In genomic region chr7:135735691-135736580, GRCm38 (mm10) we compare ENCODE assay signal across 8 mouse cellular contexts. TPM values are rescaled to one million over a fixed set of nuclear protein-coding genes. Genes with fewer than 3 reads are reported as not detected.
A peak's percentile ranks its signal among the peaks of the same experiment; 100 is the strongest.
DNase-seq lines count a peak whose midpoint lies in the region; ATAC-seq and TF ChIP-seq lines count a peak whose summit lies in the region.

No protein-coding gene starts in this region.

- ATAC-seq in heart, embryonic 13.5 days (ENCODE audit: extremely low read depth, insufficient number of reproducible peaks, low FRiP score, low TSS enrichment), result peak; percentile 85
- ATAC-seq in liver, embryonic 12.5 days, result peak; percentile 94
- peak; percentile 95 for ATAC-seq in stomach, embryonic 14.5 days (ENCODE audit: insufficient number of reproducible peaks, insufficient read depth, low FRiP score, low read depth)

- H3K4me3 ChIP-seq in C2C12 (ENCODE audit: insufficient read depth, poor library complexity, severe bottlenecking), result no peak overlapping the region
- peak overlapping the region; percentile 32 for H3K4me3 ChIP-seq in heart, embryonic 13.5 days
- peak overlapping the region; percentile 35 for H3K4me3 ChIP-seq in liver, embryonic 12.5 days
- peak overlapping the region; percentile 12; the same call in 1 of the 2 replicates for H3K4me3 ChIP-seq in stomach, embryonic 14.5 days (ENCODE audit: low read depth, low read length)

- peak; percentile 69 for DNase-seq in brain, embryonic 18.5 days (ENCODE audit: low read depth, low spot score)
- peak; percentile 89 for DNase-seq in fat pad, adult 2 months (ENCODE audit: extremely low read depth, low read depth, low spot score)
- DNase-seq in kidney, postnatal 10 days, result peak; percentile 89
- peak; percentile 80 to 92 for DNase-seq in natural killer cell, adult 2 months (ENCODE audit: low spot score in 2 of 2)

- no peaks in the 10 kb centered on the region for H3K27me3 ChIP-seq in C2C12 (ENCODE audit: control insufficient read depth, insufficient read depth, insufficient read length)
- H3K27me3 ChIP-seq in heart, embryonic 13.5 days (replicated peaks), result peaks cover 11% of the 10 kb centered on the region; the same call in 1 of the 2 replicates
- H3K27me3 ChIP-seq in liver, embryonic 12.5 days (replicated peaks), result peaks cover 10% of the 10 kb centered on the region; the same call in 1 of the 2 replicates
- no peaks in the 10 kb centered on the region for H3K27me3 ChIP-seq in stomach, embryonic 14.5 days (ENCODE audit: control insufficient read depth, insufficient read depth, low read length)

- no peaks in the 10 kb centered on the region for H3K9me3 ChIP-seq in heart, embryonic 13.5 days
- H3K9me3 ChIP-seq in liver, embryonic 12.5 days (replicated peaks), result no peaks in the 10 kb centered on the region
- H3K9me3 ChIP-seq in stomach, embryonic 14.5 days (ENCODE audit: control insufficient read depth, low read depth, low read length), result no peaks in the 10 kb centered on the region

- 25% methylated on average over 31 of the region's 31 CpGs for WGBS in heart, embryonic 13.5 days
- 17% methylated on average over 31 of the region's 31 CpGs for WGBS in liver, embryonic 12.5 days (ENCODE audit: insufficient replicate concordance)
- 19% methylated on average over 31 of the region's 31 CpGs for WGBS in stomach, embryonic 14.5 days

- no peaks in the 10 kb centered on the region for H3K36me3 ChIP-seq in C2C12 (ENCODE audit: control insufficient read depth, insufficient read depth)
- no peaks in the 10 kb centered on the region for H3K36me3 ChIP-seq in heart, embryonic 13.5 days
- no peaks in the 10 kb centered on the region for H3K36me3 ChIP-seq in liver, embryonic 12.5 days
- H3K36me3 ChIP-seq in stomach, embryonic 14.5 days (ENCODE audit: control insufficient read depth, insufficient read depth, low read length), result no peaks in the 10 kb centered on the region

- no peak overlapping the region for H3ac ChIP-seq in C2C12 (ENCODE audit: control insufficient read depth, insufficient read length, low read depth)

- TF ChIP-seq CTCF in C2C12 (IDR thresholded peaks at IDR 0.05; ENCODE audit: control insufficient read depth, insufficient read depth, insufficient read length), result peak; percentile 86

- H3K4me2 ChIP-seq in heart, embryonic 13.5 days, result peak overlapping the region; percentile 62
- peak overlapping the region; percentile 61 for H3K4me2 ChIP-seq in liver, embryonic 12.5 days
- H3K4me2 ChIP-seq in stomach, embryonic 14.5 days (replicated peaks; ENCODE audit: low read depth, low read length), result peak overlapping the region; percentile 31

- peaks cover 12% of the 10 kb centered on the region for H3K4me1 ChIP-seq in heart, embryonic 13.5 days
- H3K4me1 ChIP-seq in liver, embryonic 12.5 days, result peaks cover 15% of the 10 kb centered on the region
- no peaks in the 10 kb centered on the region for H3K4me1 ChIP-seq in stomach, embryonic 14.5 days (ENCODE audit: control insufficient read depth, insufficient read depth, low read length)

- H3K9ac ChIP-seq in heart, embryonic 13.5 days, result peak overlapping the region; percentile 48; the same call in 1 of the 2 replicates
- H3K9ac ChIP-seq in liver, embryonic 12.5 days, result peak overlapping the region; percentile 22; the same call in 1 of the 2 replicates
- no peak overlapping the region for H3K9ac ChIP-seq in stomach, embryonic 14.5 days (replicated peaks; ENCODE audit: low read depth, low read length)

- H3K79me2 ChIP-seq in C2C12 (ENCODE audit: control insufficient read depth, insufficient read depth), result no peaks in the 10 kb centered on the region

- H3K27ac ChIP-seq in heart, embryonic 13.5 days (replicated peaks), result no peak overlapping the region
- peak overlapping the region; percentile 13; the same call in 1 of the 2 replicates for H3K27ac ChIP-seq in liver, embryonic 12.5 days
- H3K27ac ChIP-seq in stomach, embryonic 14.5 days (ENCODE audit: low read length), result 0 out of 2 replicates have a peak overlapping the region, but pooled peaks have one; percentile 10

- H3K79me3 ChIP-seq in C2C12 (ENCODE audit: low read depth), result no peaks in the 10 kb centered on the region

TF ChIP-seq in C2C12, 6 proteins besides CTCF, POLR2A, EP300 and RAD21:
- TF ChIP-seq MYOG (IDR thresholded peaks at IDR 0.05; ENCODE audit: control insufficient read depth, extremely low read depth, insufficient read length), result no peak
- no peak for TF ChIP-seq USF1 (IDR thresholded peaks at IDR 0.05; ENCODE audit: low read depth)
- no peak for TF ChIP-seq MYOD1 (IDR thresholded peaks at IDR 0.05; ENCODE audit: control insufficient read depth, insufficient read length, low read depth)
- TF ChIP-seq FOSL1 (IDR thresholded peaks at IDR 0.05; ENCODE audit: insufficient read depth, low read length, poor library complexity, severe bottlenecking), result no peak
- no peak for TF ChIP-seq CEBPB (IDR thresholded peaks at IDR 0.05; ENCODE audit: low read depth)
- TF ChIP-seq MAX (IDR thresholded peaks at IDR 0.05), result no peak

RNA-seq across cellular contexts. Expression of gene Mki67, which starts 19.8 kb away (rescaled TPM):
- polyA plus RNA-seq in C2C12 (2012; fragmentation: generic; extraction: Trizol), result 18.1 TPM
- 23.5 and 26.2 TPM in 2 replicates for polyA plus RNA-seq in heart, embryonic 13.5 days (2015; fragmentation: Nextera tagmentation; extraction: Ambion mirVana)
- polyA plus RNA-seq in liver, embryonic 12.5 days (2016; fragmentation: Nextera tagmentation; extraction: Ambion mirVana), result 108 and 118 TPM in 2 replicates
- 65.8 and 66.4 TPM in 2 replicates for polyA plus RNA-seq in stomach, embryonic 14.5 days (2014; fragmentation: Nextera tagmentation; extraction: Ambion mirVana)
